Mouse (Mus musculus) bone marrow, adult 2 months (tissue): Measurements from ENCODE around the gene Borcs5.

ENCODE experiments used
- CTCF ChIP-seq: fragments of 200-500 bp; IDR thresholded peaks from 2 replicates; pipeline ENCODE4 v1.5.1; 2011; ENCODE audit warnings: low read length, control low read depth; ENCODE audit not compliant: control insufficient read depth, insufficient read depth
- POLR2A ChIP-seq: fragments of 200-500 bp; IDR thresholded peaks from 2 replicates; pipeline ENCODE4 v1.6.1; 2011; ENCODE audit warnings: low read depth, mild to moderate bottlenecking, control low read depth, low read length, borderline replicate concordance; ENCODE audit not compliant: control insufficient read depth

- TF ChIP-seq CTCF, result no peak
- no peak for TF ChIP-seq POLR2A
Measured at GRCm38 (mm10) chr6:134696146-134696545, 56.8 kb downstream of the Borcs5 start.
